Mouse (Mus musculus) hindbrain, postnatal 0 days (tissue): ENCODE measurements around the gene Pald1. TPM values are rescaled to one million over a fixed set of nuclear protein-coding genes. Genes with fewer than 3 reads are reported as not detected.
A peak's percentile ranks its signal among the peaks of the same experiment; 100 is the strongest.

Experiments used
- ATAC-seq: fragments of 200-750 bp; cut with Nextera tagmentation; 2 replicates; pipeline ENCODE4 v1.8.0; 2017; ENCODE audit warnings: mild to moderate bottlenecking, moderate TSS enrichment, moderate library complexity
- DNase-seq: peaks from one replicate; pipeline ENCODE4 v3.0.0-alpha.2; 2015; ENCODE audit warnings: low spot score
- H3K27ac ChIP-seq: fragments of 300-500 bp; sonication (generic); 2 replicates; pipeline ENCODE4 v1.5.1; 2014; ENCODE audit warnings: mild to moderate bottlenecking
- H3K27me3 ChIP-seq: fragments of 300-500 bp; sonication (generic); 2 replicates; pipeline ENCODE4 v1.6.1; 2014; ENCODE audit warnings: low read length, mixed read lengths; ENCODE audit not compliant: insufficient read depth
- H3K36me3 ChIP-seq: fragments of 300-500 bp; sonication (generic); 2 replicates; pipeline ENCODE4 v1.6.1; 2014; ENCODE audit warnings: low read length, mixed read lengths; ENCODE audit not compliant: insufficient read depth
- H3K4me1 ChIP-seq: fragments of 300-500 bp; sonication (generic); 2 replicates; pipeline ENCODE4 v1.6.1; 2014; ENCODE audit warnings: antibody characterized with exemption, low read length, mixed read lengths; ENCODE audit not compliant: insufficient read depth
- H3K4me2 ChIP-seq: fragments of 300-500 bp; sonication (generic); 2 replicates; pipeline ENCODE4 v1.6.1; 2014; ENCODE audit warnings: low read depth, mild to moderate bottlenecking, low read length, moderate library complexity, mixed read lengths
- H3K4me3 ChIP-seq: fragments of 300-500 bp; sonication (generic); 2 replicates; pipeline ENCODE4 v1.5.1; 2014; ENCODE audit warnings: low read length
- H3K9ac ChIP-seq: fragments of 300-500 bp; sonication (generic); replicated peaks from 2 replicates; pipeline ENCODE4 v1.6.1; 2014; ENCODE audit warnings: mild to moderate bottlenecking, low read length, moderate library complexity, mixed read lengths
- H3K9me3 ChIP-seq: fragments of 300-500 bp; sonication (generic); 2 replicates; pipeline ENCODE4 v1.6.1; 2016; ENCODE audit warnings: low read length, mixed read lengths
- CTCF ChIP-seq: IDR thresholded peaks from 2 replicates; pipeline ENCODE4 v1.5.1; 2016; ENCODE audit warnings: antibody characterized with exemption, control low read depth, low read depth
- WGBS: fragments of 180-500 bp; shearing (Covaris S2); extraction: QIAGEN DNeasy Blood & Tissue Kit; methylation state at CpG from one replicate; pipeline ENCODE4 v1.1.7; 2014; 5-methylcytosine and 5-hydroxymethylcytosine counted together
- polyA plus RNA-seq: library from polyadenylated mRNA; unstranded; fragments of >200 nt; fragmentation: Nextera tagmentation; extraction: Ambion mirVana; gene quantifications from 2 replicates; pipeline ENCODE4 v1.2.1, GENCODE M21; 2015
- total RNA-seq: library from RNA; depleted of rRNA; stranded (reverse); fragments of >200 nt; gene quantifications from 2 replicates; pipeline ENCODE4 v1.2.3, GENCODE M21; 2014

Gene Pald1
- total and polyA plus RNA-seq, 2 experiments from 2014 or later, result 21.7 to 34.3 TPM

- WGBS, result 93% methylated on average over 5 of the region's 5 CpGs
These were observed 5.3 kb downstream of the Pald1 start for GRCm38 (mm10) chr10:61378050-61378449.

GRCm38 (mm10) chr10:61374771-61375481 lies 8.4 kb downstream of the Pald1 start:
- DNase-seq, result no peak
- Histone ChIP-seq H3K9ac (no peak overlapping the region), H3K4me2 (no peak overlapping the region), H3K4me1 (peaks cover 27% of the 10 kb centered on the region), H3K27me3 (no peaks in the 10 kb centered on the region), H3K36me3 (no peaks in the 10 kb centered on the region), H3K9me3 (no peaks in the 10 kb centered on the region), H3K4me3 (no peak overlapping the region), H3K27ac (0 out of 2 replicates have a peak overlapping the region, but pooled peaks have one; percentile 8)
- WGBS, result 66% methylated on average over 6 of the region's 6 CpGs
- TF ChIP-seq CTCF, result no peak
- ATAC-seq, result no peak

More at GRCm38 (mm10) chr10:61378050-61378449, 5.3 kb downstream of the Pald1 start:
- Histone ChIP-seq H3K36me3 (no peaks in the 10 kb centered on the region), H3K27ac (no peak overlapping the region), H3K9me3 (no peaks in the 10 kb centered on the region), H3K9ac (no peak overlapping the region), H3K4me3 (no peak overlapping the region), H3K27me3 (no peaks in the 10 kb centered on the region), H3K4me1 (peaks cover 23% of the 10 kb centered on the region), H3K4me2 (no peak overlapping the region)
- ATAC-seq (no peak), DNase-seq (no peak)
- no peak for TF ChIP-seq CTCF

- H3K4me3 ChIP-seq, result no peak overlapping the region
- DNase-seq (no peak), ATAC-seq (no peak)
- no peak overlapping the region for H3K9ac ChIP-seq
- H3K27ac ChIP-seq, result no peak overlapping the region
- no peaks in the 10 kb centered on the region for H3K27me3 ChIP-seq
- TF ChIP-seq CTCF, result no peak
- no peak overlapping the region for H3K4me2 ChIP-seq
- H3K4me1 ChIP-seq, result peaks cover 20% of the 10 kb centered on the region
- H3K9me3 ChIP-seq, result no peaks in the 10 kb centered on the region
- 61% methylated on average over 4 of the region's 4 CpGs for WGBS
- H3K36me3 ChIP-seq, result no peaks in the 10 kb centered on the region
These were observed 9.3 kb downstream of the Pald1 start for GRCm38 (mm10) chr10:61374076-61374475.

- DNase-seq (peak; percentile 72), ATAC-seq (peak; percentile 71)
- Histone ChIP-seq H3K4me3 (no peak overlapping the region), H3K9ac (no peak overlapping the region), H3K27me3 (no peaks in the 10 kb centered on the region), H3K4me2 (no peak overlapping the region), H3K36me3 (no peaks in the 10 kb centered on the region), H3K27ac (peak overlapping the region; percentile 68), H3K9me3 (no peaks in the 10 kb centered on the region), H3K4me1 (peaks cover 17% of the 10 kb centered on the region)
- peak; percentile 20 for TF ChIP-seq CTCF
- WGBS, result 43% methylated on average over 4 of the region's 4 CpGs
These were observed 10.8 kb downstream of the Pald1 start for GRCm38 (mm10) chr10:61372585-61372923.

- no peaks in the 10 kb centered on the region for H3K9me3 ChIP-seq
- H3K9ac ChIP-seq, result no peak overlapping the region
- H3K27me3 ChIP-seq, result no peaks in the 10 kb centered on the region
- no peak for ATAC-seq
- DNase-seq, result no peak
- 69% methylated on average over 9 of the region's 9 CpGs for WGBS
- peaks cover 17% of the 10 kb centered on the region for H3K4me1 ChIP-seq
- no peaks in the 10 kb centered on the region for H3K36me3 ChIP-seq
- no peak for TF ChIP-seq CTCF
- H3K4me2 ChIP-seq, result no peak overlapping the region
- H3K27ac ChIP-seq, result peak overlapping the region; percentile 68
- H3K4me3 ChIP-seq, result no peak overlapping the region
These were observed 11.3 kb downstream of the Pald1 start for GRCm38 (mm10) chr10:61371884-61372584.

GRCm38 (mm10) chr10:61370273-61370979 lies 12.9 kb downstream of the Pald1 start:
- Histone ChIP-seq H3K4me3 (no peak overlapping the region), H3K27me3 (no peaks in the 10 kb centered on the region), H3K9ac (no peak overlapping the region), H3K27ac (peak overlapping the region; percentile 11; the same call in 1 of the 2 replicates), H3K4me1 (peaks cover 17% of the 10 kb centered on the region), H3K9me3 (no peaks in the 10 kb centered on the region), H3K36me3 (no peaks in the 10 kb centered on the region), H3K4me2 (no peak overlapping the region)
- ATAC-seq (no peak), DNase-seq (no peak)
- no peak for TF ChIP-seq CTCF
- 76% methylated on average over 18 of the region's 18 CpGs for WGBS
